25 mouse cellular contexts compared by ENCODE assay signal in genomic region chr1:131968556-131968955, GRCm38 (mm10). TPM values are rescaled to one million over a fixed set of nuclear protein-coding genes. Genes with fewer than 3 reads are reported as not detected.
DNase-seq lines count a peak whose midpoint lies in the region; ATAC-seq and TF ChIP-seq lines count a peak whose summit lies in the region.
"Had no signal": no experiment of that assay in that cellular context is flagged by ENCODE, and none has a peak within 500 bp of the region (broad histone marks: within the 10 kb centered on the region; RNA-seq: fewer than 3 reads in every experiment).

No protein-coding gene starts in this region.

- no peak for TF ChIP-seq CTCF in liver, adult 2 months (IDR thresholded peaks at IDR 0.05; ENCODE audit: low read depth, low read length)

- no peak overlapping the region for H3K9ac ChIP-seq in forebrain, embryonic 13.5 days
- peak overlapping the region; percentile 15 for H3K9ac ChIP-seq in liver, adult 2 months (ENCODE audit: low read depth, low read length)
- no peak overlapping the region for H3K9ac ChIP-seq in liver, embryonic 11.5 days (ENCODE audit: low read depth, low read length)
- H3K9ac ChIP-seq in midbrain, embryonic 13.5 days (replicated peaks): no peak overlapping the region
- H3K9ac ChIP-seq in midbrain, embryonic 14.5 days (replicated peaks; ENCODE audit: low read length): no peak overlapping the region; the same call in 1 of the 2 replicates
- H3K9ac ChIP-seq in neural tube, embryonic 15.5 days (replicated peaks): no peak overlapping the region
- H3K9ac ChIP-seq: forebrain, embryonic 12.5 days; hindbrain, embryonic 13.5 days; limb, embryonic 13.5 days; liver, embryonic 14.5 days; lung, embryonic 14.5 days had no signal

- TF ChIP-seq POLR2A in liver, adult 2 months (IDR thresholded peaks at IDR 0.05; ENCODE audit: extremely low read depth, insufficient read depth, low read length): no peak

- H3K9me3 ChIP-seq in forebrain, embryonic 10.5 days: no peaks in the 10 kb centered on the region
- no peaks in the 10 kb centered on the region for H3K9me3 ChIP-seq in forebrain, embryonic 13.5 days (replicated peaks)
- no peaks in the 10 kb centered on the region for H3K9me3 ChIP-seq in liver, embryonic 11.5 days (ENCODE audit: control insufficient read depth, low read length)
- no peaks in the 10 kb centered on the region for H3K9me3 ChIP-seq in midbrain, embryonic 13.5 days
- H3K9me3 ChIP-seq in midbrain, embryonic 14.5 days (ENCODE audit: control insufficient read depth, low read length): no peaks in the 10 kb centered on the region
- H3K9me3 ChIP-seq in neural tube, embryonic 15.5 days (replicated peaks): no peaks in the 10 kb centered on the region
- H3K9me3 ChIP-seq: forebrain, embryonic 12.5 days; hindbrain, embryonic 13.5 days; limb, embryonic 13.5 days had no signal

- peaks cover 32% of the 10 kb centered on the region; the same call in 1 of the 2 replicates for H3K79me2 ChIP-seq in liver, adult 2 months (ENCODE audit: control insufficient read depth, insufficient read depth, low read length)

- DNase-seq in forebrain, embryonic 10.5 days (ENCODE audit: extremely low spot score, low spot score): no peak
- DNase-seq in liver, adult 2 months (ENCODE audit: extremely low read depth, low read depth, low spot score): no peak
- no peak for DNase-seq in liver, embryonic 11.5 days (ENCODE audit: low spot score)
- no peak for DNase-seq in midbrain, embryonic 14.5 days
- DNase-seq in kidney, postnatal 36 days: peak; percentile 47 to 66
- DNase-seq: adrenal gland, adult 2 months; cerebellum, adult 18-20 months; cerebellum, postnatal 10 days; gastrocnemius, postnatal 36 days; lung, embryonic 14.5 days; retina, postnatal 1 day; right cerebral cortex, postnatal 14 days had no signal

- H3K4me3 ChIP-seq in forebrain, embryonic 10.5 days: no peak overlapping the region
- H3K4me3 ChIP-seq in forebrain, embryonic 13.5 days: no peak overlapping the region
- H3K4me3 ChIP-seq in liver, adult 2 months (ENCODE audit: insufficient read depth, low read depth, low read length): no peak overlapping the region
- no peak overlapping the region for H3K4me3 ChIP-seq in liver, embryonic 11.5 days (ENCODE audit: low read depth, low read length)
- H3K4me3 ChIP-seq in midbrain, embryonic 13.5 days (replicated peaks): no peak overlapping the region
- no peak overlapping the region for H3K4me3 ChIP-seq in midbrain, embryonic 14.5 days (replicated peaks; ENCODE audit: low read depth, low read length)
- H3K4me3 ChIP-seq in neural tube, embryonic 15.5 days (replicated peaks): no peak overlapping the region
- H3K4me3 ChIP-seq: erythroblast, embryonic 14.5 days; forebrain, embryonic 12.5 days; hindbrain, embryonic 13.5 days; layer of hippocampus, adult 2 months; limb, embryonic 13.5 days had no signal

- peak overlapping the region; percentile 92 for H3K27ac ChIP-seq in forebrain, embryonic 10.5 days
- no peak overlapping the region for H3K27ac ChIP-seq in forebrain, embryonic 13.5 days
- peak overlapping the region; percentile 83 for H3K27ac ChIP-seq in liver, adult 2 months (replicated peaks; ENCODE audit: insufficient read depth, low read depth, low read length)
- H3K27ac ChIP-seq in liver, embryonic 11.5 days (ENCODE audit: low read depth, low read length): no peak overlapping the region
- peak overlapping the region; percentile 11; the same call in 1 of the 2 replicates for H3K27ac ChIP-seq in midbrain, embryonic 13.5 days
- H3K27ac ChIP-seq in midbrain, embryonic 14.5 days (replicated peaks; ENCODE audit: low read depth, low read length): no peak overlapping the region
- H3K27ac ChIP-seq in neural tube, embryonic 15.5 days (replicated peaks): no peak overlapping the region
- H3K27ac ChIP-seq: forebrain, embryonic 12.5 days; hindbrain, embryonic 13.5 days; layer of hippocampus, adult 2 months; limb, embryonic 13.5 days; liver, embryonic 14.5 days had no signal

- 27% methylated on average over 3 of the region's 3 CpGs for WGBS in forebrain, embryonic 10.5 days
- 28% methylated on average over 3 of the region's 3 CpGs for WGBS in forebrain, embryonic 13.5 days
- WGBS in liver, adult 2 months: 11% methylated on average over 3 of the region's 3 CpGs
- WGBS in liver, embryonic 11.5 days: 55% methylated on average over 3 of the region's 3 CpGs
- 29% methylated on average over 3 of the region's 3 CpGs for WGBS in midbrain, embryonic 13.5 days
- WGBS in midbrain, embryonic 14.5 days: 23% methylated on average over 3 of the region's 3 CpGs
- 48% methylated on average over 3 of the region's 3 CpGs for WGBS in neural tube, embryonic 15.5 days

- no peaks in the 10 kb centered on the region for H3K36me3 ChIP-seq in forebrain, embryonic 10.5 days (replicated peaks)
- no peaks in the 10 kb centered on the region for H3K36me3 ChIP-seq in forebrain, embryonic 13.5 days (ENCODE audit: poor library complexity, severe bottlenecking)
- H3K36me3 ChIP-seq in liver, adult 2 months (ENCODE audit: control insufficient read depth, insufficient read depth, low read length): no peaks in the 10 kb centered on the region
- no peaks in the 10 kb centered on the region for H3K36me3 ChIP-seq in liver, embryonic 11.5 days (ENCODE audit: control insufficient read depth, insufficient read depth, low read length)
- no peaks in the 10 kb centered on the region for H3K36me3 ChIP-seq in midbrain, embryonic 13.5 days
- H3K36me3 ChIP-seq in midbrain, embryonic 14.5 days (ENCODE audit: control insufficient read depth, insufficient read depth, low read length): no peaks in the 10 kb centered on the region
- no peaks in the 10 kb centered on the region for H3K36me3 ChIP-seq in neural tube, embryonic 15.5 days
- H3K36me3 ChIP-seq: forebrain, embryonic 12.5 days; hindbrain, embryonic 13.5 days; limb, embryonic 13.5 days had no signal

- no peak overlapping the region for H3K4me2 ChIP-seq in forebrain, embryonic 13.5 days
- no peak overlapping the region for H3K4me2 ChIP-seq in liver, embryonic 11.5 days
- H3K4me2 ChIP-seq in midbrain, embryonic 13.5 days (replicated peaks): 0 out of 2 replicates have a peak overlapping the region, but pooled peaks have one; percentile 0
- no peak overlapping the region for H3K4me2 ChIP-seq in midbrain, embryonic 14.5 days (ENCODE audit: low read length)
- H3K4me2 ChIP-seq in neural tube, embryonic 15.5 days: no peak overlapping the region
- H3K4me2 ChIP-seq: forebrain, embryonic 12.5 days; heart, embryonic 11.5 days; hindbrain, embryonic 13.5 days; limb, embryonic 13.5 days; lung, embryonic 14.5 days had no signal

- peaks cover 79% of the 10 kb centered on the region for H3K27me3 ChIP-seq in forebrain, embryonic 10.5 days (ENCODE audit: poor library complexity, severe bottlenecking)
- H3K27me3 ChIP-seq in forebrain, embryonic 13.5 days: peaks cover 17% of the 10 kb centered on the region
- no peaks in the 10 kb centered on the region for H3K27me3 ChIP-seq in liver, adult 2 months (ENCODE audit: control insufficient read depth, insufficient read depth, low read length)
- H3K27me3 ChIP-seq in liver, embryonic 11.5 days (replicated peaks; ENCODE audit: control insufficient read depth, insufficient read depth, low read length): peaks cover 14% of the 10 kb centered on the region
- peaks cover 17% of the 10 kb centered on the region for H3K27me3 ChIP-seq in midbrain, embryonic 13.5 days
- H3K27me3 ChIP-seq in midbrain, embryonic 14.5 days (ENCODE audit: control insufficient read depth, insufficient read depth, low read length): peaks cover 7% of the 10 kb centered on the region; the same call in 1 of the 2 replicates
- H3K27me3 ChIP-seq in neural tube, embryonic 15.5 days (replicated peaks): peaks cover 17% of the 10 kb centered on the region

- H3K4me1 ChIP-seq in forebrain, embryonic 10.5 days: peaks cover 100% of the 10 kb centered on the region
- H3K4me1 ChIP-seq in forebrain, embryonic 13.5 days: peaks cover 41% of the 10 kb centered on the region
- peaks cover 42% of the 10 kb centered on the region for H3K4me1 ChIP-seq in liver, adult 2 months (ENCODE audit: control insufficient read depth, insufficient read depth, low read length)
- H3K4me1 ChIP-seq in liver, embryonic 11.5 days (replicated peaks; ENCODE audit: control insufficient read depth, insufficient read depth, low read length): peaks cover 39% of the 10 kb centered on the region
- H3K4me1 ChIP-seq in midbrain, embryonic 13.5 days (replicated peaks): peaks cover 89% of the 10 kb centered on the region
- peaks cover 48% of the 10 kb centered on the region for H3K4me1 ChIP-seq in midbrain, embryonic 14.5 days (ENCODE audit: control insufficient read depth, insufficient read depth, low read length)
- H3K4me1 ChIP-seq in neural tube, embryonic 15.5 days: peaks cover 28% of the 10 kb centered on the region

- no peak for ATAC-seq in forebrain, embryonic 13.5 days
- ATAC-seq in liver, embryonic 11.5 days (replicated peaks; ENCODE audit: low FRiP score): no peak
- ATAC-seq in midbrain, embryonic 13.5 days: no peak
- ATAC-seq in midbrain, embryonic 14.5 days (ENCODE audit: low FRiP score, low TSS enrichment): no peak
- no peak for ATAC-seq in neural tube, embryonic 15.5 days (ENCODE audit: low FRiP score)
- ATAC-seq: activated CD4-positive, CD25-positive, alpha-beta regulatory T cell, adult 4 months; intestine, postnatal 0 days had no signal

RNA-seq across cellular contexts. Expression of gene Slc45a3, which starts 5.8 kb away (rescaled TPM):
- polyA plus RNA-seq in forebrain, embryonic 10.5 days (2016; fragmentation: Nextera tagmentation; extraction: Ambion mirVana): 9.0 and 9.3 TPM in 2 replicates
- 2.6 and 2.9 TPM in 2 replicates for polyA plus RNA-seq in forebrain, embryonic 13.5 days (2015; fragmentation: Nextera tagmentation; extraction: Ambion mirVana)
- total RNA-seq in liver, adult 2 months (2014; rRNA removed): 10.0 and 10.3 TPM in 2 replicates
- polyA plus RNA-seq in liver, adult 2 months (2012; rRNA removed): 28.0 and 39.8 TPM in 2 replicates
- polyA plus RNA-seq in liver, embryonic 11.5 days (2014; fragmentation: Nextera tagmentation; extraction: Ambion mirVana): 3.5 and 3.8 TPM in 2 replicates
- polyA plus RNA-seq in midbrain, embryonic 13.5 days (2015; fragmentation: Nextera tagmentation; extraction: Ambion mirVana): 9.5 and 12.9 TPM in 2 replicates
- 2.6 and 6.4 TPM in 2 replicates for polyA plus RNA-seq in midbrain, embryonic 14.5 days (2014; fragmentation: Nextera tagmentation; extraction: Ambion mirVana)
- polyA plus RNA-seq in neural tube, embryonic 15.5 days (2015; fragmentation: Nextera tagmentation; extraction: Ambion mirVana): 2.0 and 3.0 TPM in 2 replicates
- total RNA-seq: monocyte, adult 5-6 weeks had no signal
- polyA plus RNA-seq: activated CD4-positive, CD25-positive, alpha-beta regulatory T cell, adult 4 months had no signal

RNA-seq across cellular contexts. Expression of gene Elk4, which starts 38.9 kb away (rescaled TPM):
- 12.0 and 13.8 TPM in 2 replicates for polyA plus RNA-seq in forebrain, embryonic 10.5 days (2016; fragmentation: Nextera tagmentation; extraction: Ambion mirVana)
- 13.1 and 13.2 TPM in 2 replicates for polyA plus RNA-seq in forebrain, embryonic 13.5 days (2015; fragmentation: Nextera tagmentation; extraction: Ambion mirVana)
- 39.4 and 42.1 TPM in 2 replicates for total RNA-seq in liver, adult 2 months (2014; rRNA removed)
- polyA plus RNA-seq in liver, adult 2 months (2012; rRNA removed): 17.2 and 23.3 TPM in 2 replicates
- polyA plus RNA-seq in liver, embryonic 11.5 days (2014; fragmentation: Nextera tagmentation; extraction: Ambion mirVana): 17.8 and 20.9 TPM in 2 replicates
- polyA plus RNA-seq in midbrain, embryonic 13.5 days (2015; fragmentation: Nextera tagmentation; extraction: Ambion mirVana): 10.9 and 12.6 TPM in 2 replicates
- polyA plus RNA-seq in midbrain, embryonic 14.5 days (2014; fragmentation: Nextera tagmentation; extraction: Ambion mirVana): 14.4 and 17.1 TPM in 2 replicates
- polyA plus RNA-seq in neural tube, embryonic 15.5 days (2015; fragmentation: Nextera tagmentation; extraction: Ambion mirVana): 8.0 and 15.4 TPM in 2 replicates

RNA-seq across cellular contexts. Expression of gene Nucks1, which starts 58.2 kb away (rescaled TPM):
- 120 and 122 TPM in 2 replicates for polyA plus RNA-seq in forebrain, embryonic 10.5 days (2016; fragmentation: Nextera tagmentation; extraction: Ambion mirVana)
- 83.9 and 86.1 TPM in 2 replicates for polyA plus RNA-seq in forebrain, embryonic 13.5 days (2015; fragmentation: Nextera tagmentation; extraction: Ambion mirVana)
- 46.1 and 52.5 TPM in 2 replicates for total RNA-seq in liver, adult 2 months (2014; rRNA removed)
- polyA plus RNA-seq in liver, adult 2 months (2012; rRNA removed): 5.1 and 6.0 TPM in 2 replicates
- polyA plus RNA-seq in liver, embryonic 11.5 days (2014; fragmentation: Nextera tagmentation; extraction: Ambion mirVana): 52.3 and 53.2 TPM in 2 replicates
- 60.4 and 69.2 TPM in 2 replicates for polyA plus RNA-seq in midbrain, embryonic 13.5 days (2015; fragmentation: Nextera tagmentation; extraction: Ambion mirVana)
- polyA plus RNA-seq in midbrain, embryonic 14.5 days (2014; fragmentation: Nextera tagmentation; extraction: Ambion mirVana): 39.6 and 59.8 TPM in 2 replicates
- polyA plus RNA-seq in neural tube, embryonic 15.5 days (2015; fragmentation: Nextera tagmentation; extraction: Ambion mirVana): 44.3 and 52.4 TPM in 2 replicates

Comparison
In these comparisons a context has a peak if more than half of its experiments do, and no peak if none do; other contexts are left out.
1. H3K27ac ChIP-seq: peak in forebrain, embryonic 10.5 days (single experiment), liver, adult 2 months (single experiment) and midbrain, embryonic 13.5 days (single experiment); none in forebrain, embryonic 13.5 days (single experiment), liver, embryonic 11.5 days (single experiment), midbrain, embryonic 14.5 days (single experiment) and neural tube, embryonic 15.5 days (single experiment).
2. DNase-seq: peak in kidney, postnatal 36 days (2 of 2); none in forebrain, embryonic 10.5 days (single experiment), liver, adult 2 months (single experiment), liver, embryonic 11.5 days (single experiment) and midbrain, embryonic 14.5 days (single experiment).